Comparison of ENCODE assay signal across 8 mouse cellular contexts in the genomic region with DNA sequence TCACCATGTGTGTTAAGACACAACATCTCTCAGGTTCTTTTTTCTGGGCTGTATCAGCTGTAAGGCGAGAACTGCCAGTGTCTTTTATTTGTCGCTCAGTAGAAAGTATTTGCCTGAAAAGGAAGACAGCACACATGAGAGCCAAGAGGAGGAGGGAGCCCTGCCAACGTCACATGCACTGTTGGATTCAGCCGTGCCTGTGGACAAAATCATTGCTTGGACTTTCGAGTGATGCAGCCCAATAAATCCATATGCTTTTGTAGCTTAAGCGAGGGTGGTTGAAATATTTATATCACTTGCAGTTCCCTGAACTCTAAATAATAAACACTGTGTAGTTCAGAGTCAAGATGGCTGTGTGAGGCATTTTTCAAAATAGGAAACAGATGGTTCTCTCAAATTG.
DNase-seq lines count a peak whose midpoint lies in the region; ATAC-seq and TF ChIP-seq lines count a peak whose summit lies in the region.
"Had no signal": no experiment of that assay in that cellular context is flagged by ENCODE, and none has a peak within 500 bp of the region (broad histone marks: within the 10 kb centered on the region; RNA-seq: fewer than 3 reads in every experiment).

No protein-coding gene starts in this region.

- H3K36me3 ChIP-seq in lung, embryonic 16.5 days (ENCODE audit: control insufficient read depth, insufficient read depth, low read length): no peaks in the 10 kb centered on the region
- H3K36me3 ChIP-seq: heart, embryonic 15.5 days had no signal

- intact Hi-C loops in heart, postnatal 10 days (cut with DNase I): no loop called here

- DNase-seq in lung, postnatal 25 days (ENCODE audit: low spot score): no peak
- DNase-seq in heart, postnatal 10 days: peak; percentile 24 to 30
- DNase-seq in naive thymus-derived CD4-positive, alpha-beta T cell, adult 2 months (ENCODE audit: low read depth): peak; percentile 1
- no peak for DNase-seq in spleen, postnatal 36 days (ENCODE audit: low spot score in 2 of 2)
- no peak for DNase-seq in c-Kit-positive CD71-positive TER-119-positive erythroid progenitor cells, embryonic 14.5 days (ENCODE audit: low spot score)

- TF ChIP-seq POLR2A in cortical plate, adult 2 months (IDR thresholded peaks at IDR 0.05; ENCODE audit: extremely low read depth, insufficient read depth, low read length): no peak

- no peak for TF ChIP-seq CTCF in cortical plate, adult 2 months (IDR thresholded peaks at IDR 0.05; ENCODE audit: extremely low read depth, insufficient read depth, low read length)

- peak; percentile 64; the same call in 1 of the 2 replicates for ATAC-seq in lung, embryonic 16.5 days (ENCODE audit: low read depth)

- no peaks in the 10 kb centered on the region for H3K4me1 ChIP-seq in lung, embryonic 16.5 days (replicated peaks; ENCODE audit: control insufficient read depth, insufficient read depth, low read length)
- peaks cover 4% of the 10 kb centered on the region; the same call in 1 of the 2 replicates for H3K4me1 ChIP-seq in cortical plate, adult 2 months (ENCODE audit: control insufficient read depth, insufficient read depth, low read length)

- H3K4me2 ChIP-seq in lung, embryonic 16.5 days (ENCODE audit: low read depth, low read length): no peak overlapping the region
- H3K4me2 ChIP-seq: heart, embryonic 15.5 days had no signal

- no peak overlapping the region for H3K27ac ChIP-seq in lung, embryonic 16.5 days (ENCODE audit: low read length)
- H3K27ac ChIP-seq in cortical plate, adult 2 months (ENCODE audit: insufficient read depth, low read length): peak overlapping the region; percentile 74; the same call in 1 of the 2 replicates
- H3K27ac ChIP-seq: heart, embryonic 15.5 days had no signal

- no peaks in the 10 kb centered on the region for H3K27me3 ChIP-seq in lung, embryonic 16.5 days (ENCODE audit: control insufficient read depth, insufficient read depth, low read depth, low read length)
- H3K27me3 ChIP-seq: heart, embryonic 15.5 days had no signal

- no peak overlapping the region for H3K9ac ChIP-seq in lung, embryonic 16.5 days (ENCODE audit: low read length)
- H3K9ac ChIP-seq: heart, embryonic 15.5 days had no signal

- 39% methylated on average over 6 of the region's 6 CpGs for WGBS in lung, embryonic 16.5 days

- H3K4me3 ChIP-seq in lung, embryonic 16.5 days (ENCODE audit: low read length): no peak overlapping the region
- H3K4me3 ChIP-seq in cortical plate, adult 2 months (ENCODE audit: insufficient read depth, low read length): no peak overlapping the region
- H3K4me3 ChIP-seq: heart, embryonic 15.5 days had no signal

- no peaks in the 10 kb centered on the region for H3K9me3 ChIP-seq in lung, embryonic 16.5 days (ENCODE audit: control insufficient read depth, low read length)
- H3K9me3 ChIP-seq: heart, embryonic 15.5 days had no signal

Comparison
In these comparisons a context has a peak if more than half of its experiments do, and no peak if none do; other contexts are left out.
1. DNase-seq: peak in heart, postnatal 10 days (2 of 2) and naive thymus-derived CD4-positive, alpha-beta T cell, adult 2 months (single experiment); none in lung, postnatal 25 days (single experiment), spleen, postnatal 36 days (0 of 2) and c-Kit-positive CD71-positive TER-119-positive erythroid progenitor cells, embryonic 14.5 days (single experiment).